Mouse (Mus musculus) right cerebral cortex, adult 18-20 months (tissue): ENCODE data around the gene Tspan14.
A peak's percentile ranks its signal among the peaks of the same experiment; 100 is the strongest.

Experiments used
- DNase-seq: peaks from one replicate; pipeline ENCODE4 v3.0.0; 2022; ENCODE audit warnings: mixed read lengths

Gene Tspan14

GRCm38 (mm10) chr14:40949730-40950614 is 16.6 kb downstream of the Tspan14 start:
- peak; percentile 41 for DNase-seq

DNA sequence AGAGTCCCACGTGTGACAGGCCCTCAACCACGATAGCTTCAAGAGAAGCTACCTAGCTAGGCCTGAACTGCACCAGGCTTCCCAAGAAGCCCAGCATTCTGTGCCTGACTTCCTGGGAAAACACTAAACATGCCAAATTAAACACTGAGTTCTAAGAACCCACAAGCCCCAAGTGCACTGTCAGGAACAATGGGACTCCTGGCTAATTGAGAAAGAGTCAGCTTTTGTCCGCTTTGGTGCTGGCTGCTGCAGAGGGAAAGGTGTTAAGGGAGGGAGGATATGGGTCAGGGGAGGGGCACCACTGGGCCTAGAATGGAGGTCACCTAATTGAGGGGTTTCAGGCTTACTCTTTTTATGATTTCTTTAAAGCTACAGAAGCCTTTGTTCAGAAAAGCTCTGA is 17.6 kb downstream of the Tspan14 start:
- DNase-seq: no peak

GRCm38 (mm10) chr14:40948522-40948921 is 18.1 kb downstream of the Tspan14 start:
- no peak for DNase-seq

- no peak for DNase-seq
Observed at GRCm38 (mm10) chr14:40947431-40948394, 18.9 kb downstream of the Tspan14 start.

DNA sequence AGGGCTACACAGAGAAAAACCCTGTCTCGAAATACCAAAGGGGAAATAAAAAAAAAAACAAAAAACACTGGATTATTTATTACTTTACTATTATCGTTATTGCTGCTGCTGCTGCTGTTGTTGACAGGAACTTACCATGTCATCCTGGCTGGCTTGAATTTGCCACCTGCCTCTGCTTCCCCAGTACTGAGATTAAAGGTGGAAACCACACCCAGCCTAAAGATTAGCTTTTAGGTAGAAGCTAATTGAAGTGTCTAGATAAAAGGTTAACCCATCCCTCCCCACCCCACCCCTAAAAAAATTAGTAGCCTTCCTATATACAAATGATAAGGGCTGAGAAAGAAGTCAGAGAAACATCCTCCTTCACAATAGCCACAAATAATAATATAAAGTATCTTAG is 22.8 kb downstream of the Tspan14 start:
- DNase-seq: no peak

GRCm38 (mm10) chr14:40942429-40942828 is 24.2 kb downstream of the Tspan14 start:
- DNase-seq: no peak

- DNase-seq: no peak
Observed at GRCm38 (mm10) chr14:40938380-40938987, 28.1 kb downstream of the Tspan14 start.

DNA sequence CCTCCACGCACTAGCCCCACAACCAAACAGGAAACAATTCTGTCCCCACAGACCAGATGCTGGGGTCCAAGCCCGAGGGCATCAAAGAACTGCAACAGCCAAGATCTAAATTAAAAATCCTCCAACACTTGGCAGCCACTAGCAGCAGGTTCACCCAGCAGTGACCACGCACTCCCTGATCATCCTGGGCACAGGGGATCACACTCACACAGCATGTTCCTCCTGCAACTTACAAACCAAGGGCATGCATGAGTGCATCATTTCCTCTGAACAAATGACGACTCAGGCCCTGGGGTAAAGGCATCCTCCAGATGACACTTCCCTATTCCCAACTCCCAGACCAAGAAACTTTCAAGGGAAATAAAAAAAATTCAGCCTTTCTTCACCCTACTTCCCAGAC is 29.6 kb downstream of the Tspan14 start:
- no peak for DNase-seq

GRCm38 (mm10) chr14:40935481-40935880 is 31.1 kb downstream of the Tspan14 start:
- no peak for DNase-seq

GRCm38 (mm10) chr14:40935054-40935453 is 31.6 kb downstream of the Tspan14 start:
- DNase-seq: no peak

DNA sequence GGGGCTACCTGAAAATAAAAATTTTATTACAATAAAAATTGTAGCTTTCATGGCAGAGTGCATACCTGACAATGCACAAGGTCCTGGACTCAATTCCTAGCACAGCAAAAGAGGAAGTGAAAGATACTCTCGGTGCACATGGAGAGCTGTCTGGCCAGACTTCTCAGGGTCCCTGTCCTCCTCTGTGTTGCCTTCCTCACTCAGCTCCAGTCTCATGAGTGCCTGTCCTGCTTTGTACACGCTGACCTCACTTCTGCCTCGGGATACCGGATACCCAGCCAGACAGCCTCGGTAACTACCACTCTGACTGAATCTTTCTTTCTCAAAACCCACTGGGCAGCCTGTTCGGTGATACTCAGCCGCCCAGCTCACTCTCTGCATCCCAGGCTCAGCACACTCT is 33.3 kb downstream of the Tspan14 start:
- DNase-seq: no peak

DNA sequence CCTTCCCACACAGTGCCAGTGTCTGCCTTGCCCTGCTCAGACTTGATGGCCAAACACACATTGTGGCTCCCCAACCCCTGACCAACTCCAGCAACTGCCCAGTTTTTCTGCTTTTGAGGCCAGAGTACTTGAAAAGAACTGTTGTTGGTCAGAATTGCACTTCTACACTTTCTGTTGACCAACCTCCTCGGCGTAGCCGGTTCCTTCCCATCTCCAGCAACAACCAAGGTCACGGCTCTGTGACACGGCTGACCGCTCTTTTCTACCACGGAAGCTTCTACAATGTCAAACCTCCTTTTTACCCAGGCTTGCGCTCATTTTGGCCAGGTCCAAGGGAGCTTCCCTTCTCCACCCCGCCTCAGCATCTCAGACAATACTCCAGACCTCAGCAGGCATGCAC is 34.4 kb downstream of the Tspan14 start:
- DNase-seq: no peak

DNA sequence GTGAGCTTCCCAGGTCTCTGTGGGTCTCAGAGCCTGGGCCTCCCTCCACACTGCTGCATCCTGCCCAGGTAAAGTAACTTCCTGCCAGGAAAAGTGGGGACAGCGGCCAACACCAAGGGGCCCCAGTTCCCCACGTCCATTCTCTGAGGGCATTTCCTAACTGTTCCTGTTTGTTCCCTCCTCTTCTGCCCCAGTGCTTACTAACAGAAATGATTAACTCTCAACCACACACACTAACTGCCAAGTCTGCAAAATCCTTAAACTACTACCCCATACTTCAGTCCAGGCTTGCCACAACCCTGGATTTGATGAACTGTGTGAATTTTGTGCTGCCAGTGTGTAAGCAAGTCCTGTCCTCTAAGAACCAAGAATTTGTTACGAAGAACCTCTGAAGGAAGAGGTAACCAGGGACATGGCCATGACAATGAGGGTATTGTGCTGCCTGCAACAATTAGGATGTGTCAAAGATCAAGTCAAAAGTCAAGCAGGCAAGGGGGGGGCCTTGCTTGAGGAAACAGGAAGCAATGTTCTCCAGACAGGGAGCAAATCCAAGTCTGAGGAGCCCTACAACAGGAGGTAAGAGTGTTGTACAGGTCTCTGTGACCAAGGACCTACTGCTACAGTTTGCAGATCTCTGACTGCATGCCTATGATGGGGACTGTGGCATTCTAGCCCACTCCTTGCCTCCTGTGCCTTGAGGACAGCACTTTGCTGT is 35.3 kb downstream of the Tspan14 start:
- no peak for DNase-seq

GRCm38 (mm10) chr14:40929943-40930342 is 36.7 kb downstream of the Tspan14 start:
- no peak for DNase-seq

GRCm38 (mm10) chr14:40928897-40929296 is 37.7 kb downstream of the Tspan14 start:
- no peak for DNase-seq

DNA sequence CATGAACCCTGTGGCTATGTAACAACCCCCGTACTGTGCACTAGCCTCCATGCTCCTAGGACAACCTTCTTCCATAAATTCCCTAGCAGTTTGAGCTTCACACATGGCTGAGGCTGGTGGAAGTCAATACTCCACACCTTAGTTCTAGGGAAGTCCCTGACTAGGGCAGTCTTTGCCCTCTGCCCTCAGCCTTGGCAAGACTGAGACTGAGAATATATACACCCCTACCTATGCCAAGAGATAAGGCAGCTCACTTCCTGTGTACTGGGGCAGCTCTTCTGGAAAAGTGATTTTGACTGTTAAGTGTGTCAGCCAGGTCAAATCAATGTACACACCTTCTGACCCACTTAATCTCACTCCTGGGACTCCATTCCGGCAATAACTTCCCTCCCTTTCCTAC is 39.6 kb downstream of the Tspan14 start:
- no peak for DNase-seq

DNA sequence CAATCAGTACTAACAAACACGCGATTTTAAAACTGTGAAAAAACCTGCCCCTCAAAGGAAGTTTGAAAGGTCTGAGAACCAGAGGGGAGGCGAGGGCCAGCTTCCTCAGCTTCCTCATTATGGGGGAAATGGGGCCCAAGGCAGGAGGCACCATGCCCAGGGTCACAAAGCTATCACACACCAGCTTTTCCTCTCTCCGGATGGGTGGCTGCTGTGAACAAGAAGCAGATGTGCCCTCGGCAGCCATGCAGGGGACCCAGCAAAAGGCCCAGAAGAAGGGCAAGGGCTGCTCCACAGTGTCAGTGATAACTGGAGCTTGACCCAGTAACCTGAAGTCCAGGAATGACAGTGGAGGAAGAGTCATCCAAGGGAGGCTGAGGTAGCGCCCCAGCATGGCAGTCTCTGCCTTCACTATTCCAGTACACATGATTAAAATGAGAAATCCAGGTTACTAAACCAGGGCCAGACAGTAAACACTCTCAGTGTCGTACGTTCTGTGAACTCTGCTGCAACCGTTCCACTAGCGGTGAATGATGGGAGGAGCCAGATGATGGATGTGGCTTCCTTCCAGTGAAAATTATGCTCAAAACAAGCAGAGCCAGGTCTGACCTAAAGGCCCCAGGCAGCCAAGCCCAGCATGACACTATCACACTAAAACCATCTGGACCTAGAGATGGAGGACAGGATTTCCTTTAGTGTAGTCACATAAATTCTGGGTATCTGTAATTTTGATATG is 42.1 kb downstream of the Tspan14 start:
- no peak for DNase-seq

- no peak for DNase-seq
Observed at GRCm38 (mm10) chr14:40921241-40921640, 45.4 kb downstream of the Tspan14 start.

- DNase-seq: no peak
Observed at GRCm38 (mm10) chr14:40919521-40919920, 47.1 kb downstream of the Tspan14 start.

DNA sequence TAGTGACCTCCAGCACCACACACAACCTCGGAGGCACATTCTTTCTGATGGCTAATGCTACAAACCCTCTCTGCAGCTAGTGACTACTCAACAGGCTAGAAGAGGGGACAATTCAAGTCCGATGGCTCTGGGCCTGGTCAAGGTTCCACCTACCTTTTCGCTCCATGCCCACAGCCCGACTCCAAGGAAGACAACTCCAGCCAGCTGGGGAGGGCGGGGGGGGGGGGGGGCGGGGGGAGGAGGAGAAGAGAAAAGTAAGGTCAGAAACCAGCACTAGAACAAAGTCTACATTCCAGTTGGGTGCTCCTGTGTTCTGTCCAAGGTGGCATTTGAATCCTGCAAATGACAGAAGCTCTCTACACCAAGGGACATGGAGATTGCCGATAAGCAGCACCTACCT is 48.1 kb downstream of the Tspan14 start:
- DNase-seq: no peak

DNA sequence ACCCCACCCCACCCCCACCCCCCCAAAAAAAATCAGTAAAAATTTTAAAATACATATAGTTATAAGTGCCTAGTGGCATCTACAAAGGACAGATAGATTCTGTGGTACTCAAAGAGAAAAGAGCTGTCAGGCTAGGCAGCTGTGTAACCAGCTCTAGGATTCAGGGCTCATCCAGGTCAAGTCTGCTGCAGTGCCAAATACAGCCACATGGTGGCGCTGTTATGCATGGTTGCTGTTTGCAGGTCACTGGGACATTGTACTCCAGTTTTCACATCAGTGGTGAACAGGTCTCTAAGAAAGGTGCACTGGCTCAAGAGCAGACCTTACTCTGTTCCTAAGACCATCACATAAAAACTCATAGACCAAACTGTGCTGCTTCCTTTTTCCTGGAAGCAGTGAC is 49.0 kb downstream of the Tspan14 start:
- peak; percentile 87 for DNase-seq

DNA sequence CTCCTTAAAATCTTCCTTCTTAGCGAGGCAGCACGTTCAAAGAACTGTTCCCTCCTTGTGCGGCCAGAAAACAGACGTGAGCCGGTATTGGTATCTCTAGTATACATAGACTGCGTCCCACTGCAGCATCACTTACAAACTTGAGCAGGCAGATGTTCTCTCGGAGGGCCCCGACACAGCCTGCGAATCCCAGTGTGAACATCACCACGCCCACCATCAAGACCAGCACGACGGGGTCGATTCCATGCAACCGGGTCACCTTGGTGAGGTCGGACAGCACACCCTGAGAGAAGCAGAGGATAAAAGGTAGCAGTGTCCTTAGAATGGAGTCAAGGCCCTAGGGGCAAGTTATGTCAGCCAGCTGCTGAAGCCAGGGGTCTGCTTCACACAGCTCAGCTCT is 49.9 kb downstream of the Tspan14 start:
- no peak for DNase-seq
